Mouse (Mus musculus): ENCODE measurements at regions not wholly inside any gene's neighbourhood (a gene's known extent, or its start where the extent isn't known, plus 50 kb on each side); places are given as distances from the start of the nearest gene placed in this dataset.

DNA sequence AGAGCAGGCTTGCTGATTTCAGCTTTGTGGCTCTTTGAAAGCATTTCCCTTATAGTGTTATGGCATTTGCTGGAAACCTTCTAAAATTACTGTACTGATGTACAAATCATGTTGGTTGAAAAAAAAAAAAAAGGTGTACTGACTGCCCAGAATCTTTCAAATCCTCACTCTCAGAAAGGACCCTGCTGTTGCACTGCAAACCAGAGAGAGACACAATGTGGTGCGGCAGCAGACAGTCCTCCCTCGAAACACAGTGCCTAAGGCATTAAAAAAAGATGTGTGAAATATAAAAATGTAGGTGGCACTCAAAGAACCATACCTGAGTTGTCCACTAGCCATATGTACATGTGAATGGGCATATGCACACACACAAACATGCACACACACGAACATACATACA lies 128.3 kb downstream of the Actr3 start:
- no peak overlapping the region for H3K4me3 ChIP-seq (ENCODE audit: insufficient read depth, low read length)
- no peak overlapping the region for H3K27ac ChIP-seq (ENCODE audit: insufficient read depth, low read length)
- no peak for TF ChIP-seq POLR2A (IDR thresholded peaks at IDR 0.05; ENCODE audit: extremely low read depth, insufficient read depth, low read length)
- no peak for TF ChIP-seq CTCF (IDR thresholded peaks at IDR 0.05; ENCODE audit: extremely low read depth, insufficient read depth, low read length)
- H3K4me1 ChIP-seq (ENCODE audit: control insufficient read depth, insufficient read depth, low read length) = no peaks in the 10 kb centered on the region

GRCm38 (mm10) chr1:125298520-125299090 lies 136.9 kb downstream of the Actr3 start:
- TF ChIP-seq CTCF (IDR thresholded peaks at IDR 0.05; ENCODE audit: extremely low read depth, insufficient read depth, low read length) = no peak
- TF ChIP-seq POLR2A (IDR thresholded peaks at IDR 0.05; ENCODE audit: extremely low read depth, insufficient read depth, low read length) = no peak
- no peak overlapping the region for H3K4me3 ChIP-seq (ENCODE audit: insufficient read depth, low read length)
- H3K27ac ChIP-seq (ENCODE audit: insufficient read depth, low read length) = no peak overlapping the region
- no peaks in the 10 kb centered on the region for H3K4me1 ChIP-seq (ENCODE audit: control insufficient read depth, insufficient read depth, low read length)

DNA sequence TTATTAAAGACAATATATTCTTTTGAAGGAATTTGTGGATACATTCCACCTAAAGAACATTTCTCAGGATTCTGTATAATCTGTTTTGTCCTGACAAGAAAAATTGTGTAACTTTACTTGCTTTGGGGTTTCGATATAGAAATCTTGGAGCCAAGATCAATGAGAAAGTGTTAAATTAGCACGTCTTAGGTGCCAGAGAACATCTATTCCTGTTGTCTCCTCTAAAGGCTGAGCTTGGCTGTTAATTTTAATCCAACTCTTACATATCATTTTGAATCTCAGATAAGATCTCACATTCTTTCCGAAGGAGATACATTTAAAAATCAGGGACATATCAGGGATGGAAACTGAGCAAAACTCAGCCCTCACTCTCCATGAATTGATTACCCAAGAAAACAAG lies 139.9 kb downstream of the Actr3 start:
- no peak overlapping the region for H3K4me3 ChIP-seq (ENCODE audit: insufficient read depth, low read length)
- H3K4me1 ChIP-seq (ENCODE audit: control insufficient read depth, insufficient read depth, low read length) = no peaks in the 10 kb centered on the region
- TF ChIP-seq CTCF (IDR thresholded peaks at IDR 0.05; ENCODE audit: extremely low read depth, insufficient read depth, low read length) (no peak), POLR2A (IDR thresholded peaks at IDR 0.05; ENCODE audit: extremely low read depth, insufficient read depth, low read length) (no peak)
- no peak overlapping the region for H3K27ac ChIP-seq (ENCODE audit: insufficient read depth, low read length)

DNA sequence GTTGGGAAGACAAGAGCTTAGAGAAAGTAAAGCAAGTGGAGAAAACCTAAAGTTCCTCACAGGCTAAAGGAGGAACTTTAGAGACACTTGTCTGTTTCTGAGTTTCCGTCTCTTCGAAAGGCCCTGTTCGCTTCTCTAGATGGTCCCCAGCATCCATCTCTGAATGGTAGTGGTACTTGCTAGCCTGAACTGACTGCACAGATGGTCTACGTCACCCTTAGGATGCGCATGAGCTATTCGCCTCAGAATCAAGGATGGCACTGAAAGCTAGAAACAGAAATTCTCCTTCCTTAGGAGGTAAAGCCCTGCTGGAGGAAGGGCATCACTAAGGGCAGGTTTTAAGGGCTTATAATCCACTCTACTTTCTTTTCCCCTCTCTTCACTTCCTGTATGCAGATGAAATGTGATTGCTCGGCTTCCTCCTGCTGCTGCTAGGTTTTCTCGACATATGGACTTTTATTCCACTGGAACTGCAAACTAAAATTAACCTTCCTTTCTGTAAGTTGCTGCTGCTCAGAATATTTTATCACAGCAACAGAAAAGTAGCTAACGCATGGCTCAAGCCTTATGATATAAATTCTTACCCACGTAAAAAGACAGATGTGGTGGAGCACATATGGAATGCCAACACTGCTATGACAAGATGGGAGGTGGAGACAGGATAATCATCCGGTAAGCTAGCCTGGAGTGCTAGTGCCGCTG lies 145.1 kb downstream of the Actr3 start:
- Histone ChIP-seq H3K4me3 (ENCODE audit: insufficient read depth, low read length) (no peak overlapping the region), H3K27ac (ENCODE audit: insufficient read depth, low read length) (no peak overlapping the region), H3K4me1 (ENCODE audit: control insufficient read depth, insufficient read depth, low read length) (0 out of 2 replicates have a peak, but pooled peaks cover 2% of the 10 kb centered on the region)
- no peak for TF ChIP-seq POLR2A (IDR thresholded peaks at IDR 0.05; ENCODE audit: extremely low read depth, insufficient read depth, low read length)
- no peak for TF ChIP-seq CTCF (IDR thresholded peaks at IDR 0.05; ENCODE audit: extremely low read depth, insufficient read depth, low read length)

DNA sequence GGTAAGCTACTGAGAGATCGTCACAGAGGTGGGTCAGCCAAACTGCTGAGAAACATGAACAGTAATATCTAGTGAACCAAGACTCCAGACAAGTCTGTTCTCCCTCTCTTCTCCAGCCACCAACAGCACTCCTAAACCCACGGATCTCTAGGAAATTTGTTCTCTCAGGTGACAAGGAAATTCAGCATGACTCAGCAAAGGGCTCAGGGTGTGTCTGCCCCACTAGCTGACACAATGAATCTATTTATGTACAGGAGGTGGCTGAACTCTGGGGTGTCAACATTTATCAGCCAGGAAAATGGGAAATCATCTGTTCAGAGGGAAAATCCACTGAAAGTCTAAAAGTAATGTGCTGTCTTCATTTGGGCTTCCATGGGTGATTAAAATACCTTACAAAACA lies 149.2 kb downstream of the Actr3 start:
- TF ChIP-seq CTCF (IDR thresholded peaks at IDR 0.05; ENCODE audit: extremely low read depth, insufficient read depth, low read length) = no peak
- TF ChIP-seq POLR2A (IDR thresholded peaks at IDR 0.05; ENCODE audit: extremely low read depth, insufficient read depth, low read length) = no peak
- Histone ChIP-seq H3K27ac (ENCODE audit: insufficient read depth, low read length) (no peak overlapping the region), H3K4me1 (ENCODE audit: control insufficient read depth, insufficient read depth, low read length) (0 out of 2 replicates have a peak, but pooled peaks cover 2% of the 10 kb centered on the region), H3K4me3 (ENCODE audit: insufficient read depth, low read length) (no peak overlapping the region)

GRCm38 (mm10) chr1:125284693-125285092 lies 150.8 kb downstream of the Actr3 start:
- no peaks in the 10 kb centered on the region for H3K4me1 ChIP-seq (ENCODE audit: control insufficient read depth, insufficient read depth, low read length)
- no peak overlapping the region for H3K27ac ChIP-seq (ENCODE audit: insufficient read depth, low read length)
- H3K4me3 ChIP-seq (ENCODE audit: insufficient read depth, low read length) = no peak overlapping the region
- TF ChIP-seq CTCF (IDR thresholded peaks at IDR 0.05; ENCODE audit: extremely low read depth, insufficient read depth, low read length) (no peak), POLR2A (IDR thresholded peaks at IDR 0.05; ENCODE audit: extremely low read depth, insufficient read depth, low read length) (no peak)

- Histone ChIP-seq H3K27ac (ENCODE audit: insufficient read depth, low read length) (no peak overlapping the region), H3K4me1 (ENCODE audit: control insufficient read depth, insufficient read depth, low read length) (no peaks in the 10 kb centered on the region), H3K4me3 (ENCODE audit: insufficient read depth, low read length) (no peak overlapping the region)
- TF ChIP-seq POLR2A (IDR thresholded peaks at IDR 0.05; ENCODE audit: extremely low read depth, insufficient read depth, low read length) (no peak), CTCF (IDR thresholded peaks at IDR 0.05; ENCODE audit: extremely low read depth, insufficient read depth, low read length) (no peak)
These were observed 161.8 kb downstream of the Actr3 start for GRCm38 (mm10) chr1:125273752-125274151.

DNA sequence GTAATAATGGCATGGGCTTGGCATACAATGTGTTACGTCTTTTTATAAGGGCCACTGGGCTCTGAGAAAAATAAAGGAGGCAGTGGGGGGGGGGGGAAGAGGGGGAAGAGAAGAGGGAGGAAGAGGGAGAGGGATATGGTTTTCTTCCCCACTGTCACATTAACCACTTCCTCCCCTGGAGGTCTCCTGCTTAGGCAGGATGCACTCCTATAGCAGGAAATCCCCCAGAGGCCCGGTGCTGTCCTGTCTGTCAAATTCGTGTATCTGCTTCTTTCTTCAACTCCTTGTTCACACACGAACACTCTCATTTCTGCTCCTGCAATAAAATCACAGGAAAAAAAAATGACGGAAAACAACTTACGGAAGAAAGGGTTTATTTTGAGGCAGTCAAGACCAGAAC lies 171.8 kb downstream of the Actr3 start:
- H3K27ac ChIP-seq (ENCODE audit: insufficient read depth, low read length) = no peak overlapping the region
- TF ChIP-seq POLR2A (IDR thresholded peaks at IDR 0.05; ENCODE audit: extremely low read depth, insufficient read depth, low read length) = no peak
- no peak for TF ChIP-seq CTCF (IDR thresholded peaks at IDR 0.05; ENCODE audit: extremely low read depth, insufficient read depth, low read length)
- no peaks in the 10 kb centered on the region for H3K4me1 ChIP-seq (ENCODE audit: control insufficient read depth, insufficient read depth, low read length)
- H3K4me3 ChIP-seq (ENCODE audit: insufficient read depth, low read length) = no peak overlapping the region

DNA sequence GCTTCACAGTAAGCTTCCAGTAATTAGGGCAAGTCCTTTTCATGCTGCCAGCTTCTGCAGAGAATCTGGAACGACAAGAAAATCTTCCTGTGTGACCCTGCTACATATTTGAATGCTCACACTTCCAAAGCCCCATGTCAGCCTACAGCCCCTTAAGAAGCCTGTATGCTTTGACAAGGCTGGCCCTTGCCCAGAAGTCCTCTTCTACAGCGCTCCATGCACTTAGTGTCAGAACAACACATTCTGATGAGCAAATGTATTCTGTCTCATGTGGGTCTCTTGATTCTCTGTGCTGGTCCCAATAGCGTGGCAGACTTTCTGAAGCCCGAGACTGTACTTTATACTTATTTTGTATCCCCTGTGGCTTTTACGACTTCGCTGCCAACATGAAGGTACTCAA lies 172.5 kb downstream of the Actr3 start:
- no peak for TF ChIP-seq CTCF (IDR thresholded peaks at IDR 0.05; ENCODE audit: extremely low read depth, insufficient read depth, low read length)
- no peak for TF ChIP-seq POLR2A (IDR thresholded peaks at IDR 0.05; ENCODE audit: extremely low read depth, insufficient read depth, low read length)
- Histone ChIP-seq H3K4me1 (ENCODE audit: control insufficient read depth, insufficient read depth, low read length) (no peaks in the 10 kb centered on the region), H3K27ac (ENCODE audit: insufficient read depth, low read length) (no peak overlapping the region), H3K4me3 (ENCODE audit: insufficient read depth, low read length) (no peak overlapping the region)

GRCm38 (mm10) chr1:125242345-125242744 lies 193.2 kb downstream of the Actr3 start:
- Histone ChIP-seq H3K4me1 (ENCODE audit: control insufficient read depth, insufficient read depth, low read length) (no peaks in the 10 kb centered on the region), H3K27ac (ENCODE audit: insufficient read depth, low read length) (no peak overlapping the region), H3K4me3 (ENCODE audit: insufficient read depth, low read length) (no peak overlapping the region)
- TF ChIP-seq POLR2A (IDR thresholded peaks at IDR 0.05; ENCODE audit: extremely low read depth, insufficient read depth, low read length) = no peak
- no peak for TF ChIP-seq CTCF (IDR thresholded peaks at IDR 0.05; ENCODE audit: extremely low read depth, insufficient read depth, low read length)
